Mouse (Mus musculus) CD4-positive helper T cell, adult 2 months (primary cell): ENCODE data around the gene Gsx1.

Source experiments
- DNase-seq: peaks from one replicate; pipeline ENCODE4 v3.0.0-alpha.2; 2012; ENCODE audit warnings: low read depth, missing footprints, low spot score

The Gsx1 gene

DNA sequence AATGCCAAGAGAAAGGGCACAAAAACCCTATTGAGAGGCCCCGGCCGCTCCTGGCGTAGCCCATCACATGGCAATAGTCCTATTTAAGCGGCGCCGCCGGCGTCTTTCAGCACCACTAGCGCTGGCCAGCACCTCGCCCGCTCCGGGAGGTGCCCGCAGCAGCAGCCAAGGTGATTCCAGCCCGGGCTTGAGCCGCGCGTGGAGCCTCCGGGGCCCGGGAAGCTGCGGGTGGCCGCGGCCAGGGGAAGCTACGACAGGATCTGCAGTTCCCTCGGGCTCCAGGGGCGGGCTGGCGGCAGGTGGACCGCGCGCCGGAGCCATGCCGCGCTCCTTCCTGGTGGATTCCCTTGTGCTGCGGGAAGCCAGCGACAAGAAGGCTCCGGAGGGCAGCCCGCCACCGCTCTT lies at the start of gene Gsx1:
Gene Gsx1, plus strand, starts transcription at position 126 of the 405 bp plus-strand sequence.
- DNase-seq: peak; percentile 58

DNA sequence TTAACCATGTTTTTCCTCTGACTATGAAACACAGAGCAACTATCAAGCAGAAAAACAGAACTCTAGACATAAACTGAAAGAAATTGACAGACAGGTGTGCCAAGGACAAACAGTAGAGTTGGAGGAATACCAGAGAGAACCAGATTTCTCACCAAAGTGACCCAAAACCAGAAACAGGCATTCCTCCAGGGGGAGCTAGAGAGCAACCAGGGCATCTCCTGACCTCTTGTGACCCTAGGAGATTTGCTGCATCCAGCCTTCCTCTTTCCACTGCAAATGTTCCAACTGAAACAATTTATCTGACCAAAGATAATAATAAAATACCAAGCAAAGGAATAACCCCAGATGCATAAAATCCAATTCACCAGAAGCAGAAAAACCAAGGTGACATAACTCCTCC lies 41.2 kb upstream of the Gsx1 start:
- no peak for DNase-seq

DNA sequence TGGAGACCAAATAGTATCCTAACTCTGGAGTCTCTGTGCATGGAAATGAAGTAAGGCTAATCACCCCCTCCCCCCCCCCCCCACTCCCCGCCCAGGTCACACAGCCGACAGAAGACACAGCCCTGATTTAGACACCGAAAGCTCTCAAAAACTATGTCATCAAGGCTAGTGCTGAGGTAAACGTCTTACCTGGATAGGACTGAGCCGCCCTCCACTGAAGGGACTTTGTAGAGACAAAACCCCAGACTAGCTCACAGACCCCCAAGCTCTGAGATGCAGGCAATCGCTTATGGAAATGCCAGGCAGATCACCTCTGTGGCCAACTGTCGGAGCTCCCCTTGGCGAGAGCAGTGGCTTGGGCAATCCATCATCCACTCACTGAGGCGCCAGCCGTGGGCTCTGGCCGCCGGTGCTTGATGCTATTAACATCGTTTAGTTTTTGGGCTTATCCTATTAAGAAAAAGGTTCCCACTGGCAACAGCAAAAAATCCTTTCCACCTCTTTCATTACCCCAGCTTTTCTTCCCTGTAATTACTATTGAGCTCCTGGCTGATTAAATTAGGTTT lies 33.6 kb upstream of the Gsx1 start:
- no peak for DNase-seq

DNA sequence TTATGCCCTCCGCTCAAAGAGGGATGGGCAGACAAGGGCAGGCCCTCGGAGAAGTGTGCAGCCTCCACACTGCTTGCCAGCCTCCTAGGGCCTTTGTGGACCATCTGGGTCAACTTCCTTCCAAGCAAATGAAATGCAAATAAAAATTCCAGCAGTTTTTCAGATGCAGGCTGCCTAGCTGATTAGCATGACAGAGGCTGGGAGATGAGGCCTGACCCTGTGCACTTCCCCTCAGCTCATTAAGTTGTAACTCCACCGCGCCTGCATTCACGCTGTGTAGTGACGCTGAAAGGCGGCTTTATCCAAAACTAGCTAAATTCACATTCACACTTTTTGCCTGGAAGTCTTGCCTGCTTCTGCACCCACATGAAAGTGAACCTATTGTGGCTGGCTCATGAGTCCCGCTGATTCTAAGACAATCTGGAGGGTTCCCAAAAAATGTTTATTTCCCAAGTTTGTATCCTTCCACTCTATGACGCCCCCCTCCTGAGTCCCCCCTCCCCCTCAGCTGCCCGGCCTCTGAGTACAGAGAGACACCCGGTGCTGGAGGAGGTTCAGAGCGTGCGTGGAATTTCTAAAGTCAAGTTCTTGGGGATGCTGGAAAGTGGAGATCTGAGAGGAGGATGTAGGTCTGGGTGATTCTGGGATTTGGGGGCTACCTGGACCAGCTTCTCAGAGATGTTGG lies 32.9 kb upstream of the Gsx1 start:
- no peak for DNase-seq

DNA sequence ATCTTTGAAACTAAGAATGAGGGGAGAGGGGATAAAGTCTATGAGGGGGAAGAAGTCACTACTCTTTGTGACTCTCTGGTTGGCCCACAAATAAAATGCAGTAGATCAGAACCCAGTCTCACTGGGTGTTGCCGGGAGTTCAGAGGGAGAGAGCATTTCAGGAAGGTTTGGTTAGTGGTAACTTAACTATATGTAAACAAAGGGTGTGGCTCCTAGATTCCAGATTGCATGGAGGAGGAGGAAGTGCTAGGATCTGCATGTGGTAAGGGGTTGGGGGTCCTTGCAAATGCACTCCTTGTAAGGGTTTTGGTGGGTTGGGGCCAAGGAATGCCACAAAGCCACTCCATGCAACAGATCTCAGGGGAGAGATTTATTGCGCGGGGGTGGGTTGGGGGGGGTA lies 32.1 kb upstream of the Gsx1 start:
- DNase-seq: no peak

DNA sequence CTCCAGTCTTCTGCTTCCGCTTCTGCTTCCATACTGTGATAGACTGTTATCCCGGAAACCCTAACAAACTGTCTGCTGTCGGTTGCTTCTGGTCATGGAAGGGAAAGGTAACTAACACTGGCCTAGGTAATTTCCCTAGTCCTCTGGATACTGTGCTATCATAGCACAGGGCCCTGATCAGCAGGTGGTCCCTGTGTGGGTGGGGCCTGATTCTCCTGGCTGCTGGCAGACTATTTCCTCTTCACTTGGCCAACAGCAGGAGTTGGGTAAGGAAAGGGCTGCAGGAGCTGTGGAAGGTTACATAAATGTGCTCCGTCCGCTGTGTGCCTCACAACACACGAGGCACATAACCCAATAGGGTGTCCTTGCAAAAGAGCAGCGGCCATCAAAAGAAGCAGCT lies 31.1 kb upstream of the Gsx1 start:
- no peak for DNase-seq

DNA sequence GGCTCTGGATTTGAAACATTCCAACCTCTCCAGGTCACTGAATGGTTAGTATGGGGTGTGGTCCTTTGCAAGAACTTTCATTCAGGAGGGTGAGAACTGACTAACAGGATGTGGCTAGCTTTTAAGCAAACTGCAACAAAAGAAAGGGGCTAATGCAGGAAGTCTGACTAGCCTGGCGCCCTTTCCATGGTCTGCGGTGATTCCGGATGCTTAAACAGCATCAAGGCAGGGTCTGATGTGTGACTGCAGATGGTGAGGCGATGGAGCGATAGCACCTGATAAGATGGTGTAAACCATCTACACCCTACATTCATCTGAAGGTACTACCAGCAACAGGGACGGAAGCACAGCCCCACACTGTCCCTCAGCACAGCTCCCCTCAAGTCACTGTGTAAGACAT lies 29.2 kb upstream of the Gsx1 start:
- DNase-seq: peak; percentile 85

DNA sequence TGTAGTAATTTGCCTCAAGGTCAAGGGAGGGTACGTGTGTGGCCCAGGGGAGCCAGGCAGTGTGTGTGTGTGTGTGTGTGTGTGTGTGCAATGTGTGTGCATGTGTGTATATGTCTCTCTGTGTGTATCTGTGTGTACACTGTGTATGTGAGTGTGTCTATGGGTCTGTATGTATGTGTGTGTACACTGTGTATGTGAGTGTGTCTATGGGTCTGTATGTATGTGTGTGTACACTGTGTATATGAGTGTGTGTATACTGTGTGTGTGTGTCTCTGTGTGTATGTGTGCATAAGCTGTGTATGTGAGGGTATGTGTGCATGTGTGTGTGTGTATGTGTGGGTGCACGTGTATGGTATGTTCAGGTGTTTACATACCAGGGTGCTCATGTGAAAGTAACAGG lies 28.7 kb upstream of the Gsx1 start:
- no peak for DNase-seq

DNA sequence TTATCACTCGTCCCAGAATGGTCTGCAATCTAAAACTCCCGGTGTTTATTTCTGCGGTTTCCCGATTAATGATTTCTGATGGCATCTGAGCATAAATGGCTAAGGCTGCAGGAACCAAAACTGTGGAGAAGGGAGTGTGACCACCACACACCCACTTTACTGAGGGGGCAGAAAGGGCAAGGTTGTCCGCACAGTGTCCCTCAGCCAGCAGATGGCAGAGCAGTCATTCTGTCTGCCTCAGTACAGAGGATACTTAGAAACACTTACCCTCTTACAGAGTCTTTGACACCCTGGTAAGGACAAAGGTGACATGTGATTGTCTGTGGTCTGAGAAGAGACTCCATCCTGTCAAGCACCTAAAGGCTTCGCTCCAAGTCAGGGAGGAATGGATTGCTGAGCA lies 23.4 kb upstream of the Gsx1 start:
- no peak for DNase-seq

DNA sequence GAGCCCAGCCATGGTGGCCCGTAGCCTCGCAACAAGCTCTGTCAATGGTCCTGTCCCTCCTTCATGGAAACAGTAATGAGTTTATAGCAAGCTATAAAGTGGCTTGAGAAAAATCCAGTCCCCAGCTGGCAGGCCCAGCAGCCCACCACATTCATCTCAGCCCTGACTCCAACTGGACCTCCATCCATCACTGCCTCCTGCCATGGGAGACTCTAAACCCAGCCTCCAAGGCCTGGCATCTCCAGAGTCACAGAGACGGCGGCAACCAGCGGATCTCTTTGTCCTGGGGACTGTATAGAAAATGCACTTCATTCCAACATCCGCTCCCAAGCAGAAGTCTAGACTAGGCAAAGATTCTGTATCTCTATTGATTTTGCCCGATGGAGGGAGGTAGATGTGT lies 18.4 kb upstream of the Gsx1 start:
- no peak for DNase-seq

DNA sequence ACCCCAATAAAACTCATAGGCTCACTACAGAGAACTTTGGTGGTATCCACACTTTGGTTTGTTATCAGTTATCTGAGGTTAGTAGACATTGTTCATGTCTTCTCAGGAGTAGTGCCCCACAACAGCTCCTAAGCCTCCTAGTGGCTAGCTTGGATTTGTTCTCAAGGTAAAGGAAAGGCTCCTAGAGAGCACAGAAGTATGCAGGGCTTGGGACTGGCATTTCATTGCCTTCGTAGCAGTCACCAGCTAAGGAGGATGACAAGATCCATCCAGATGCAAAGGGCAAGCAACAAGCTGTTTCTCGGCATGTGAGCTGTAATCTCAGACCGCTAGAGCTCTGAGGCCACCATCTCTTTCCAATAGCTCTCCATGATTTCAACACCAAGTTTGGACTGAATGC lies 14.4 kb upstream of the Gsx1 start:
- DNase-seq: no peak

DNA sequence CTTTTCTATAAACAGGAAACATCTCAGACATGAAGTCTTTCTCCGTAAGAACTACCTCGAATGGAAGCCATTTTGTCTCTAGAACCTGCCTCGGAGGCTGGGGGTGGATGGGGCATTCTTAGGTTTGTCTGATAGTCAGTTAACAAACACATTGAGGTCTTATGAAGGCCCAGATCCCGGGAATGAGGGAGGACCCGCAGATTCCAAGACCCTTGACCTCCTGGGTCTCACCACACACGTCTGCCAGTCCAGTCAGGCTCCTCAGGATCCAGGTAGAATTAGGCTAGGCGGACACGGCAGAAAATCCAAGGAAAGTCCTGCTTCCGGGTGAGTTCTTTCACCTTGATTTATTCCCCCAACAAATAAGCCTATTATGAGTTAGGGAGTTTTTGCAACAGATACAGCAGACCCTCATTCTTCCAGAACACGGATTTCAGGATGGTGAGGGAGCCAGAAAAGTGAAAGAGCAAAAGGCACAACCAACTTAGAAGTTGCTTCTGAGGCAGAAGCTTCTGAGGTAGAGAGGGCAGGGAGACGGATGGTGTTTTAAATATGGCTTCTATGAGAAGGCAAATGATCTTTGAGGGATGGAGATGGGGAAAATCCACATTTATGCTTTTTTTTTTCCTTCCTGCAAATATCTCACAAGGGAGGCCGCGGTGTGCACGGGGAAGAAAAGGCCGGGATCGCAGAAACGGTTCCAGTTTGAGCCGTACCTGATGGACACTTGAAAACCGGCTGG lies 3.2 kb upstream of the Gsx1 start:
- no peak for DNase-seq

DNA sequence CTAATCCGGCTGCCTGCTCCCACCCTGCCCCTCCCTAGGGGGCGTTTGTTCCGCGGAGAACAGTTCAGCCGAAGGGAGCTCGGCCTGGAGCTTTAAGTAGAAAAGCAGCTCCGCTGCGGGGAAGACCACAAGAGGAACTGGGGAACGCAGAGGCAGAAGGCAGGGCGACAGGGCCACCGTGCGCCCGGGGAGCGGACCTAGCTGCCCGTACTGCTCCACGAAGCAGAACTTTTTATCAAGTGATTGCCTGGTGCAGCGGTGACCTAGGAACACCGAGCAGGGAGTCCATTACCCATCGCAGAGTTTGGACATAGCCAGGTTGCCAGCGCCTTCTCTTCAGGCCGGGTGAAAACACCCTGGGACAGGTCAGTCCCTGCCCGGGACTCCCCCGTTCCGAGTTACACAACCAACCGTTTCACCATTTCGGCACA lies 2.5 kb upstream of the Gsx1 start:
- DNase-seq: peak; percentile 37

DNA sequence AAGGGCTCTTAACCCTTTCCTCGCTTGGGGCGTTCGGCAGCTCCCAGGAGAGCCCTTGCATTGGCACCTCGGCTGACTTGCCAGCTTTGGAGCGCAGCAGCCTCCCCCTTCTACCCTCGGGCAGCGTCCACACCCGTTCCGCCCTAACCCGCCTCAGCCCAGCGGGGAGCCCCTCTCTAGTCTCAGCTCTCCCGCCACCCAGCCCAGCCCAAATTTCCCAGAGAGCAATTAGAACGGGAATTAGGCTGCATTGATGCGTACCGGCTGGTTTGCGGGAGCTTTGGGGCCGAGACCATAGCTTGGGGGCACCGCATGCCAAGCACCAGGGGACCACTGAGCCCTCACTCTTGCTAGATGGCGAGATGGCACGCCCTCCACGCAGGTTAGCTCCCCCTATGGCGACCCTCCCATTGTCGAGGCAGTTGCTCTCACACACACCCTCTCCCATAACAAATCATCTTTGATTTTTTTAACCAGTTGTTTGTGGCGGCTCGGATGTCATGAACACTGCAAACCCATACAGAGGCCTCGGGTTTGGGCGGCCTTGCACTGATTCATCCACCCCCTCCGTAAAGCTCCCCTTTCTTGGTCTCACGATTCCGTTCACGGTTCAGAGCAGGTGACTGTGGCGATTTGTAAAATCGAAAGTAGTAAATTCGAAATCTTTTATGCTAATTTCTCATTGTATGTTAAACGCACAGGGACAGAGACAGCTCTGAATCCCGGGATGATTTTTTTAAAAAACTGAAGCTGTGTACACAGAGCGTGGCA lies 1.5 kb upstream of the Gsx1 start:
- no peak for DNase-seq

DNA sequence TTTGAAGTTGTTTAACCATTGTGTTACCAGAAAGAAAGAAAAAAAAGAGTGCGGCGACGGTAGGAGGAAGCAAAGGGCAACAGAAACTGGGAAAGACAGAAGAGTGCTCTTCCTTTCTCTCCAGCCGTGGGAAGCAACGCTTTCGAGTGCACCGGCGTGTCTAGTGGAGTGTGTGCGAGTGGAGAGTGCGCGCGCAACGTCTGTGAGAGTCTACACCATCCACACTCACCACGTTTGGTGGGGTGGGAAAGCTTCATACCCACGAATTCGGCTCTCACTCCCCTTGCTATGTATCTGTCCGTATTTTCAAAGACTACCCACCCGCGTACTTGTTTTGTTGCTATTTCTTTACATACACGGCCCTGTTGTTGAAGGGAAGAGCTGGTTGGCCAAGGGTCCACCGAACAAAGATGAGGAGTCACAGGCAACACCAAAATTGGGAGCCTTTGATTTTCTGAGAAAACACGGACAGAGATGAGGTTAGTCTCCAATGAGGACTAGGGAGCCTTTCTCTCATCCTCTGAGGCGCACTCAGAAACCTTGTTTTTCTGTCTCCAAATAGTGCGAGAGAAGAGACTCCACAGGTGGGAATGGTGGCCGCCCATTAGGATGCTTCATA lies 835 bp upstream of the Gsx1 start:
- DNase-seq: no peak

DNA sequence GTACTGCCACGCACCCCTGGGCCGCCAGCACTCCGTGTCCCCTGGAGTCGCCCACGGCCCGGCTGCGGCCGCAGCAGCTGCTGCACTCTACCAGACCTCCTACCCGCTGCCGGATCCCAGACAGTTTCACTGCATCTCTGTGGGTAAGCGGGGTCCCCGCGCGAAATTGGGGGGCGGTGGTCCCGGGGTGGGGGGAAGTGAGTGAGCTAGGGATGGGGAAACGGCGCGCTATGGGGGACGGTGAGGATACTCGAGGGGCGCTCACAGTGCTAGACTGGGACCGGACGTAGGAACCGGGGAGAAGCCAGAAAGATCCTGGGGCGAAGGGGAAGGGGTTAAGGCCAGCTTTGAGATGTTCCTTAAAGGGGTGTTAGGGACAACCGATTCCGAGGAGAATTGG lies 660 bp downstream of the Gsx1 start:
- DNase-seq: no peak

DNA sequence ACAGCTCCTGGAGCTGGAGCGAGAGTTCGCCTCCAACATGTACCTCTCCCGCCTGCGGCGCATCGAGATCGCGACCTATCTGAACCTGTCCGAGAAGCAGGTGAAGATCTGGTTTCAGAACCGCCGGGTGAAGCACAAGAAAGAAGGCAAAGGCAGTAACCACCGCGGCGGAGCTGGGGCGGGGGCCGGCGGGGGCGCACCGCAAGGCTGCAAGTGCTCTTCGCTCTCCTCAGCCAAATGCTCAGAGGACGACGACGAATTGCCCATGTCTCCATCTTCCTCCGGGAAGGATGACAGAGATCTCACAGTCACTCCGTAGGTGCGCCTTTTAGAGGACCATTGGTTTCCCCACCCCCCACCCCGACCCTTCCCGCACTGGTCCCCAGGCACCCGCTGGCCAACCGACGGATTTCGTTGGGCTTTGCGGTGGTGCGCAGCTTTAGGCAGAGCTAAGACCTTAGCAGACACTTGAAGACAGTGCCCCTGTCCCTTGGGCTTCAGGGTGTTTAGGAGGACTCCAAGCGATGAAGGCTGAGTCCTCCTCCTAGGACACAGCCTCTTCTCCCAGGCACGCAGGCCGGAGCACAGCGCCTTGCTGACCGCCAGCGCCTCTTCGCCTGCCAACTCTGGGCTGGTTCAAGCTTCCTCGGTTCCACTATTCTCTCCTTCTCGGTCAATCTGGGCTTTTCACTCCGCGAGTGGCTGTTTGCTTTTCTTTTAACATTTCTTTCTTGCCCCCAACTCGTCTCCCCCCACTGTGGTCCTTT lies 1.5 kb downstream of the Gsx1 start:
- no peak for DNase-seq

DNA sequence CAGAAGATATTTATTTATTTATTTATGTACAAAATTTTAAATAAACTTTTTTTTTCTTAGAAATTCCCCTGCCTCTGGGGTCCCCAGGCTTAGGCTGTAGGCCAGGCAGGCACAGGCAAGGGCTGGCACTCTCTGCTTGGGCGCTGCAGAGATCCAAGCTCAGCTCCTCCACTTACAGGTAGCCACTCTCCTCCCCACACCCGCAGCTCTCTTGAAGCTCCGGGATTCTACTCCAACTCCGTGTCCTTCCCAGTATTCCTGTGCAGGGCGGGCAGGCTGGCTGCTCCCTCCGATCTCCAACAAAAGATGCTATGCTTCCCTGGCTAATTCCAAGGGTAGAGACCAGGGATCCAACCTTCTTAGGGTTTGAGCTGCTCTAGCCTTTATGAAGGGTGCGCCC lies 2.4 kb downstream of the Gsx1 start:
- no peak for DNase-seq

DNA sequence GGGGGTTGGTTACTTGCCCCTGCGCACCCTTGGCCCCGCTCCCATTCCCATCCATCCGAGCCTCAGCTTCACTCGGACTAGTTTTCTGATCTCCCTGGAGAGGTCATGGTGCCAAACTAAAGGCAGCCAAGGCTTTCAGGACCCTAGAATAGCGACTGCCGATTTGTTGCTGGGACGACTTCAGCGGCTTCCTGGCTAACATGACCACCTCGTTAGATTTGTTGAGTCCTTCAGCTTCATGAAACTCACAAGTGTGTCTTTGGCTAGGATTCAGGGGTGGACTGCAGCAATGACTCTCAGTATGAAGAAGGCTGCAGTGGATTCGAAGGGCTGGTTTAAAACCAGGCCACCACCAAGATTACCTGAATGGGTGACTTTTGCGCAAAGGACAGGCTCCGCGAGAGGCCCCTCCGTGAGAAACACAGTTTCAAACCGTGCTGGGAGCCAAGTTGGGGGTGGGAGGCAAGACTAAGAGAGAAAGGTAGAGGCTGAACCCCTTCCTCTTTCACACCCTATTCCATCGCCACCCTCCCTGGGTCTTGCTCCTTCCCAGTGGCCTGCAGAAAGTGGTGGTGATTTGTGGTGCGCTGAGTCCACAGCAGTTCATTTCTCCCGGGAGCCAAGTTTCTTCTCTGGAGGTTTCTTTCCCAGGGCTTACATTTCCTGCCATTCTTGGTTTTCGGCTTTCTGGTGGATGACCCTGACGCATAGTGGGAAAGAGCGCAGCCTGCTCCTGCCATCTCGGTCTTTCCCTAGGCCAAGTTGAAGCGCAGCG lies 3.5 kb downstream of the Gsx1 start:
- DNase-seq: no peak

DNA sequence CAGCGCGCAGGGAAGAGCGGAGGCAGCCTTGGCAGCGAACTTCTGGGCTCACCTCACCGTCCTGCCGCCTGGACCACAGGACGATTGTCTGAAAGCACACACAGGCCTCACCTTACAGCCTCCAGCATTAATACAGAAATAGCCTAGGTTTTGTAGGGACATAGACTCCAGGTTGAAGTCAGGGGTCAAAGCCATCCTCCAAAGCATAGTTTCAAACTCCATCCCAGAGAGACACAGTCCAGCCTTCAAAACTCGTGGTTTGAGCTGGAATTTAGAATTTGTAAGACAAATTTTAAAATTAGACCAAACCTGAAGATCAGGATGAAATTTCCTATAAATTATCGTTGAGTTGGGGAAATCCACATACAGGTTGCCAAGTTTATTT lies 4.1 kb downstream of the Gsx1 start:
- no peak for DNase-seq
